Mouse (Mus musculus) bone marrow, adult 2 months (tissue): ENCODE results near the gene Grik2. TPM values are rescaled to one million over a fixed set of nuclear protein-coding genes. Genes with fewer than 3 reads are reported as not detected.
"Not testable (repeated sequence)": the region's sequence is repeated elsewhere in the genome, so short reads cannot be mapped to it uniquely, and the experiment has no call there.

Source experiments
- H3K27ac ChIP-seq: fragments of 200-500 bp; 2 replicates; pipeline ENCODE4 v1.5.1; 2012; ENCODE audit warnings: low read depth, mild to moderate bottlenecking, control low read depth, inconsistent platforms, low read length; ENCODE audit not compliant: control insufficient read depth, poor library complexity, insufficient read depth
- H3K4me1 ChIP-seq: fragments of 200-500 bp; 2 replicates; pipeline ENCODE4 v1.6.1; 2011; ENCODE audit warnings: low read length; ENCODE audit not compliant: control insufficient read depth, insufficient read depth
- H3K4me3 ChIP-seq: fragments of 200-500 bp; replicated peaks from 2 replicates; pipeline ENCODE3; 2011; ENCODE audit warnings: mild to moderate bottlenecking, low read depth, low read length, control low read depth; ENCODE audit not compliant: control insufficient read depth
- CTCF ChIP-seq: fragments of 200-500 bp; IDR thresholded peaks from 2 replicates; pipeline ENCODE4 v1.5.1; 2011; ENCODE audit warnings: low read length, control low read depth; ENCODE audit not compliant: control insufficient read depth, insufficient read depth
- POLR2A ChIP-seq: fragments of 200-500 bp; IDR thresholded peaks from 2 replicates; pipeline ENCODE4 v1.6.1; 2011; ENCODE audit warnings: low read depth, mild to moderate bottlenecking, control low read depth, low read length, borderline replicate concordance; ENCODE audit not compliant: control insufficient read depth
- WGBS: fragments of 180-500 bp; shearing (Covaris S2); methylation state at CpG from one replicate; pipeline ENCODE4 v1.1.7; 2018; 5-methylcytosine and 5-hydroxymethylcytosine counted together
- polyA plus RNA-seq: library from polyadenylated mRNA; stranded (reverse); fragments of >200 nt; gene quantifications from 2 replicates; pipeline ENCODE4 v1.2.4, GENCODE M21; 2011; ENCODE audit warnings: low replicate concordance; ENCODE audit not compliant: missing spikeins, insufficient read depth, insufficient read length

Grik2 gene
- polyA plus RNA-seq, 1 experiment, result not detected

DNA sequence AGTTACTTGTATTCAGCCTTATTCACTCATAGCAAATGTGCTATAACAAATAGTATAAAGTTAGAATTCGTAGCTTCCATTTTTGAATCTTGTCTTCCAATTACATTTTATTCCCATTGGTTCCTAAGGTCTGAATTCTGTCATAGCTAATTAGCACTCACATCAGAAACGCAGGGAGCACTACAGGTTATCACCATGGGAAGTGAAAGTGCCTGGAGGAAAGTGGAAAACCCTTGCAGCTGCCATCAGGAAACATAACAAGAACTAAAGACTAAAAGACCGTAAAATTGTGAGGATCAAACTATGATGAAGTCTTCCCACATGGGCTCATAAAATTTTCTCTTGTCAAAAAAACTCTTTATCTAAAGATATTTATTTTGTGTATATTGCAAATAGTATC lies 405.6 kb downstream of the Grik2 start:
- 58% methylated on average over 3 of the region's 3 CpGs for WGBS
- TF ChIP-seq POLR2A, result no peak
- no peak for TF ChIP-seq CTCF
- no peak overlapping the region for H3K4me3 ChIP-seq
- H3K27ac ChIP-seq, result no peak overlapping the region
- no peaks in the 10 kb centered on the region for H3K4me1 ChIP-seq

DNA sequence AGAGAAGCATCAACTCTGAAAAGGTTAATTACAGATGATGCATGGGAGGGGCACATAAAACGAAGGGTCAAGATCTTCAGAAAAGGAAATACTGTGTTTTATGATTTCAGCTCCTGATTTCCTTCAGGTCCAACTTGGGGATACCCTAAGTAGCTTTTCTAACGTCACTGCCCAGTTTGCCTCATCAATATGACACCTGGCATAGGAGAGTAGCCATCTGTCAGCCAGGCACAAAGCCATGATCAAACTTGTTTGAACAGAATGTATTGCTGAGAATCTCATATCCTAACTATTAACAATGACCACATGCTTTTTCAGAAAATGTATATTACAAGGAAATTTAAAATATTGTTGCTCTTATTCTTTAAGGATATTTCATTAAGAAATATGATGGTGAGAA lies 406.7 kb downstream of the Grik2 start:
- Histone ChIP-seq H3K4me1 (no peaks in the 10 kb centered on the region), H3K27ac (no peak overlapping the region), H3K4me3 (no peak overlapping the region)
- TF ChIP-seq CTCF (no peak), POLR2A (no peak)
- WGBS, result 45% methylated on average over 2 of the region's 2 CpGs

DNA sequence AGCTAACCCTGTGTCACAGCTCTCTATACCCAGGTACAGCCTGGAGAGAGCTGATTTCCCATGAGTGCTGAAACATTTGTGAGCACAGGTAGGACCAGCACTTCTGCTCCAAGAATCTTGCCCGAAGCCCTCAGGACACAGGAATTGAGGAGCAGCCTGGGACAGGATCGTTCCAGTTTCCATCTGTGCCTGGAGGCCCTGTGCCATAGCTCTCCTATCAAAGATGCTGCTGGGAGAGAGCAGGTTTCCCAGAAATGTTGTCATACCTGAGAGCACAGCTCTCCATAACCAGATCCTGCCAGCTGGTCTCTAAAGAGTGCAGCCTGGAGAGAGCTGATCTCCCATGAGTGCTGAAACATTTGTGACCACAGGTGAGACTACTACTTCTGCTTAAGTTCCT lies 420.0 kb downstream of the Grik2 start:
- 65% methylated on average over 2 of the region's 2 CpGs for WGBS
- Histone ChIP-seq H3K4me1 (no peaks in the 10 kb centered on the region), H3K4me3 (no peak overlapping the region), H3K27ac (no peak overlapping the region)
- TF ChIP-seq POLR2A (no peak), CTCF (no peak)

DNA sequence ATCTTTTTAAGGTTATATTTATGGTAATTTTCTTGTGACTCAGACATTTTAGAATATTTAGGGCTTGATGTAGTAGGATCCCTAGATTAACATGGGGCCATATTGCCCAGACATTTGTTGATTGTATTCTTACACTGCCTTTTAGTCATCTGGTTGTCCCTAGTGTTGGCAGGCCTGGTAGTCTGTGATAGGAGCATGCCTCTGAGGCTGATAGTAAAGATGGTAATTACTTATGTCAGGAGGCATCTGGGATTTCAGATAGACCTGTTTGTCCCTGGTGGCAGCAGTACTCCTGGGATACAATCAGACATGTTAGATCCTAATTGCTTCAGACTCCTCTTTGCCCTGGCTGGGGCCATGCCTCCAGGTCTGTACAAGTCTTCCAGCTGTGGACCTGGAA lies 423.3 kb downstream of the Grik2 start:
- Histone ChIP-seq H3K4me1 (no peaks in the 10 kb centered on the region), H3K4me3 (no peak overlapping the region), H3K27ac (no peak overlapping the region)
- TF ChIP-seq POLR2A (no peak), CTCF (no peak)

DNA sequence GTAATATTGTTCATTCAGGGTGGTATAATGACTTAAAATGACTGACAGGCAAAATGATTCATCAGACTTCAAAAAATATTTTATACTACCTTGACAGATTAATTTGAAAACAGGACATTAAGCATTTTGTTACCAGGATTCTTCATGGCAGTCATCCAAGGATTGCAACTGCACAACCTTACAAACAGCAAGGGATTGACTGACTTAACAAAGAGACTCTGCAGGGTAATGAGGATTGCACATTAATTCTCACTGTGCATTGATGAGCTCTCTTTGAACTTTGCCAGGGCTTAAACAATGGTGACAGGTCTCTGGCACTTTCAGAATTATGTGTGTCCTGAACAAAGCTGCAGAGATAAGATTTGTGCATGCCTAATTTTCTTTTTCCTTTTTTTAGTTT lies 466.2 kb downstream of the Grik2 start:
- H3K4me1 ChIP-seq, result no peaks in the 10 kb centered on the region
- H3K4me3 ChIP-seq, result no peak overlapping the region
- no peak for TF ChIP-seq CTCF
- no peak for TF ChIP-seq POLR2A
- H3K27ac ChIP-seq, result no peak overlapping the region

DNA sequence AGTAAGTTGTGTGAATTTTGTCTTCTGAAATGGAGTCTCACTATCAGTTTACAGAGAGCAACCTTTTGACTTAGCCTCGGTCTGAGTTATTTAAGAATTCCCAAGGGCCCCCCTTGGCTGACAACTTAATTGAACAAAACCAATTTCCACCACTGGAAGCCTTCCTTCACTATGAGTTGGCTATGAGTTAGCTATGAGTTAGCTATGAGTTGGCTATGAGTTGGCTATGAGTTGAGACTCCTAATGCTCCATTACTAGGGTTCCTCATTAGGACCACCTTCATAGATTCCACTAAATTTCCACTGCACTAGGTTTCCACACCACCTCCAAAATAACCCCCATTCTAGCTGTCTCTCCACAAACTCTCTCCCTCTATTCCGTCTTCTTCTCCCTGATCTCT lies 468.7 kb downstream of the Grik2 start:
- WGBS, result 69% methylated on average over 2 of the region's 2 CpGs
- Histone ChIP-seq H3K4me1 (no peaks in the 10 kb centered on the region), H3K27ac (no peak overlapping the region), H3K4me3 (no peak overlapping the region)
- TF ChIP-seq CTCF (no peak), POLR2A (no peak)

DNA sequence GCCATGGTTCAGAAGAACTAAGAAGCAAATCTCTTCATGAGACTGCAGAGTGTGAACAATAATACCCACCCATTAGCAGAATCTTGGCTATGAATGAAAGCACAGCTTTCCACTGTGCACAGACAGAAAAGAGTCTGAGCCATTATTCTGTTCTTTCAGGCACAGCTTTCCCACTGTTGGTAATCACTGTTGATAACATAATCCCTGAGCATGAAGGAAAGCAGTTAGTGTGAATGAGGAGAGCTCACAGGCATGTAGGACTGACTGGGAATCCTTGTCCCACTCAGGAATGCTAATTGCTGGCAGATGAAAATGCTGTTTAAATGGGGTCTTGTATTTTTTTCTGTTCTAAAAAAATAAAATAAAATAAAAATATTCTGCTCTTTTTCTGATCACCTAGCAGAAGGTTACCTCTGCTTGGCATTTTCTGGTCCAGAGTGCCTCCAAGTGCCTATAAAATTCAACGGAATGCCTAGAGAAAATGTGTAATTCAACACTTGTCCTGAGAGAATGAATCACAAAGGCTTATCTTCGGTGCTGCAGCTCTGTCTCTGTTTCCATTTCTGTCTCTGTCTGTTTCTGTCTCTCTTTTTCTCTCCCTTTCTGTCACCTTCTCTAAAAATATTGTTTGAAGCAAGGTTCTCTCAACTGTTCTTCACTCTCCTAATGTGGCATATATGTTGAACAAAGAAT lies 532.2 kb downstream of the Grik2 start:
- 31% methylated on average over 2 of the region's 2 CpGs for WGBS
- H3K4me1 ChIP-seq, result no peaks in the 10 kb centered on the region
- TF ChIP-seq CTCF (no peak), POLR2A (no peak)
- H3K4me3 ChIP-seq, result no peak overlapping the region
- no peak overlapping the region for H3K27ac ChIP-seq

DNA sequence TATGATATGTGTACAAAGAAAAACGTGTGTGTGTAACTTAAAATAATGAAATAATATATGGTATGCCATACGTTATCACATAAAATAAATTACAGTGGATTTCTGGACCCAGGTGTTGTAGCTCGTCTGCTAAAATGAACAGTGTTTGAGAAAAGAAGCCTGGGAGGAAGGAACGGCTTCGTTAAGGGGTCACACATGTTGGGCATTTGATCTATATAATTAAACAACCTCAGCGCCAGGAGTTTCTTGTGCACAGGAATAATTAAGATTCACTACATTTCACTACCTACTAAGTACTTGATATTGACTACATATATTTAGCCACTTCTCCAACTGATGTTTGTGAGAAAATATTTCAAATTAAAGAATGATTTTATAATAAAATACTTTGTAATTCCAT lies 551.2 kb downstream of the Grik2 start:
- H3K27ac ChIP-seq, H3K4me1 ChIP-seq, H3K4me3 ChIP-seq: not testable (repeated sequence)
- 75% methylated on average over 6 of the region's 6 CpGs for WGBS

DNA sequence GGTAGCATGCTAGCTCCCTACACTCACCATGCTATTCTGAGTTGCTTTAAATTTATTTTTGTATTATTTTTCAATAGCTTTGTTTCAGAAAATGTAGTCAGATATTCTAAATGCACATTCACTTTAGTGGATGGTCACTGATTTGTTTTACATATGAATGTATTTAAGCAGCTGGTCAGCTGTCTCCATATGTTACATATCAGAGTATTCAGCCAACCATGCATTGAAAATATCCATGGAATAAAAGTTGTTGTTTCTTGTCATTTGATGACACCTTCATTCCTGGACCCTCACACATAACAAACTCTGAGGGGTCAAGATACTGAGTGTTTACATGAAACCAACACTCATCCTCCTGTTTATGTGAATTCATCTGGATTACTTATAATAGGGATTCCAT lies 551.7 kb downstream of the Grik2 start:
- not testable (repeated sequence) for H3K4me3 ChIP-seq, H3K4me1 ChIP-seq

More for the DNA sequence above, 551.7 kb downstream of the Grik2 start:
- H3K27ac ChIP-seq, result not testable (repeated sequence)
